Mouse (Mus musculus): Measurements from ENCODE around the gene Magix. TPM values are rescaled to one million over a fixed set of nuclear protein-coding genes. Genes with fewer than 3 reads are reported as not detected.
"Not testable (repeated sequence)": the region's sequence is repeated elsewhere in the genome, so short reads cannot be mapped to it uniquely, and the experiment has no call there.

The Magix gene
- total RNA-seq (2021) = 10 to 100 TPM; 25.2 to 27.9 TPM
- long read RNA-seq, experiment 1, transcript Magix-201 (6 exons, 1,342 nt) = major isoform, 20 of 32 reads
- long read RNA-seq, experiment 1, partial matches to known transcripts = 3 of 32 reads
- long read RNA-seq, experiment 1, other reads (novel, unspliced or antisense) = 8 of 32 reads
- long read RNA-seq, experiment 2, transcript Magix-201 (6 exons, 1,342 nt) = major isoform, 10 of 17 reads
- long read RNA-seq, experiment 2, partial matches to known transcripts = 2 of 17 reads
- long read RNA-seq, experiment 2, other reads (novel, unspliced or antisense) = 5 of 17 reads

DNA sequence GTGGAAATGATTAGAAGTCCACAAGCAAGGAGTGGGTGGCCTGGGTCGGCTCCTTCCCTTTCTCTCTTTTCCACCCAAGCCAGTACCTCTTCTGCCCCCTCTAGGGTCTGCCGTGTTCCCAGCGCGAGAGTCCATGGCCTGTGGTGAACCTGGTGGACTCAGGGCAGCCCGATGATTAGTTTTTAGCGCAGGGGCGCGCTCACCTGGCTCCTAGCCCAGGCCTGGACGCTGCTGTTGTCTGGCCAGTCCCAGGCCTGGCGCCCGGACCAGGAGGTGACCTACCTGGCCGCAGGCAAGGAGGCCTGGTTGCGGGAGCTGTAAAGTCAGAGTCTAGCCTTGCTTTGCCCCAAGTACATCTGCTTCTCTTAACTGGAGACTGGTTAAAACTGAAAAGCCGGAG lies at the start of gene Magix:
Gene Magix (minus strand): TSS at position 388 of the 400 bp plus-strand sequence.
- peak in 1 of 2 experiments; percentile 58 for DNase-seq

DNA sequence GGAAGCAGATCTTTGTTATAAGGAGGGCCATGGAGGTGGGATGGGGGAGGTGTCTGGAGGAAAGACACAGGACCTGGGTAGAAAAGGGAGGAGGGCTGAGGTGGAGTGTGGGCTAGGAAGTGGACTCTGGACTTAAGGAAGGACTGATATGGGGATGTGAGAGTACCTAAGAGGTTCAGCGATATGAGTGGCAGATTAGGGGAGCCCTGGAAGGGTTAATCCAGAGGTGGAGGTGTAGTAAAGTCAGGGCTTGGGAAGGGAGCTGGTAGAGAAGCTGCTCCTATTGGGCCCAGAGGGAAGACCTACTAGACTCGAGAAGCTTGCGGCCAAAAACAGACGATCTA lies 47.8 kb upstream of the Magix start:
- no peak for DNase-seq

DNA sequence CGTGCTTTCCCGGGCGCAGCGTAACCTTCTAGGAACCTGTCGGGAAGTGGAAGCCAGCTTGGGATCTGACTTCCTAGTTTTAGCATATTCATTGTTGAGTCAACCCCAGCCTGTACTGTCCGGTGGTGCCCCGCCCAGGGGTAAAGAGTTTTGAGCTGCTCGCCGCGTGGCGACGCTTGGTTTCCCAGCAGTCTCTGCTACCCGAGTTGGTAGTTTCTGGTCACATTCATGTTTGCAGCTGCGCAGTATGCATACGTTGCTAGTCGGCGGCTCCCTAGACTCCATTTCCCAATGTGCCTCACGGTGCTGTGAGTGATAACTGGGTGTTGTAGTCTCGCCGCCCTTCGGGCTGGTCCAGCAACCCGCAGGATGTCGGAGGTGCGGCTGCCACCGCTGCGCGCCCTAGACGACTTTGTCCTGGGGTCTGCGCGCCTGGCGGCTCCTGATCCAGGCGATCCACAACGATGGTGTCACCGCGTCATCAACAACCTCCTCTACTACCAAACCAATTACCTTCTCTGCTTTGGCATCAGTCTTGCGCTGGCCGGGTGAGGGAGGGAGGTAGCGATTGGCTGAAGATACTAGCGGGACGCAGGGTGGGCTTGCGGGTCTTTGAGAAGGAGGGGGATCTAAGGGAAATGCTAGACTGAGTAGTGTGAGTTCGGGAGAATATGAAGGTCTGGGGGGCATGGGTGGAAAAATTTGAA lies 47.3 kb upstream of the Magix start, which contains the start of gene Praf2:
Gene Praf2 (plus strand): TSS at position 225 of the 707 bp plus-strand sequence.
- DNase-seq = peak; percentile 78 to 93

DNA sequence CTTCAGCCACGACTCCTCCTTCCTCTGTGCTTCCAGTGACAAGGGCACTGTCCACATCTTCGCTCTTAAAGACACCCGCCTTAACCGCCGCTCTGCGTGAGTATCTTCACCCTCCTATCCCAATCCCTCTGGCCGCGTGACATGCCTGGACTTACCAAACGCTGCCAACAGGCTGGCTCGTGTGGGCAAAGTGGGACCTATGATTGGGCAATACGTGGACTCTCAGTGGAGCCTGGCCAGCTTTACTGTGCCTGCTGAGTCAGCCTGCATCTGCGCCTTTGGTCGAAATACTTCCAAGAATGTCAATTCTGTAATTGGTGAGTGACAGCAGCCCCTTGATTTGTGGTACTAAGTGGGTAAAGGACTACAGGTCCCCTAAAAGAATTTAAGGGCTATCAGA lies 46.1 kb upstream of the Magix start:
- DNase-seq = no peak

DNA sequence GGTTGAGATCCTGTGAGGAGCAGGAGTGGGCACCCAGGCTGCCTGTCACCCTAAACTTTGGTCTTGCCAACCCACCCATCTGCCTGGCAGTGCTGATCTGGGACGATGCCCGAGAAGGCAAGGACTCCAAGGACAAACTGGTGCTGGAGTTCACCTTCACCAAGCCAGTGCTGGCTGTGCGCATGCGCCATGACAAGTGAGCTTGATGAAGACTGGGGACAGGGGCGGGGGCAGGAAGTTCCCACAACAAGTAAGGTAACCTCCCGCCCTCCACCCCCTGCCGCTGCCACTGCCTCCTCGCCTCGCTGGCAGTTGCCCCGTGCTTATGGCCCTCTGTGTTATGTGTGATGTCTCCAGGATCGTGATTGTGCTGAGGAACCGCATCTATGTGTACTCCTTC lies 44.8 kb upstream of the Magix start:
- DNase-seq = no peak

DNA sequence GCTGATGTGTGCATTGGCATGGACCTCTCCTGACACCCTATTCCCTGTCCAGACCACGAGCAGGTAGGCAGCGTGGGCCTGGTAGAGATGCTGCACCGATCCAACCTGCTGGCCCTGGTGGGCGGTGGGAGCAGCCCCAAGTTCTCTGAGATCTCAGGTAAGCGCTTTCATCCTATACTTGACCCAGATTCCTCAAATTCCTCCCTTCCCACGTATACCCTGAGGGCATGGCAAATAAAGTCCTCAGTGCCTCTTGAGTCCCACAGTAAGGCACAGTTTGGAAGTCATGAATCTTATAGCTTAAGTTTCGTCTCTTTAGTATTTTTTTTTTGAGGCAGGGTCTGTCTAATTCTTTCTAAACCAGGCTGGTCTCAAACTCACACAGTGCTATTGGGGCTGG lies 43.1 kb upstream of the Magix start:
- DNase-seq = no peak

DNA sequence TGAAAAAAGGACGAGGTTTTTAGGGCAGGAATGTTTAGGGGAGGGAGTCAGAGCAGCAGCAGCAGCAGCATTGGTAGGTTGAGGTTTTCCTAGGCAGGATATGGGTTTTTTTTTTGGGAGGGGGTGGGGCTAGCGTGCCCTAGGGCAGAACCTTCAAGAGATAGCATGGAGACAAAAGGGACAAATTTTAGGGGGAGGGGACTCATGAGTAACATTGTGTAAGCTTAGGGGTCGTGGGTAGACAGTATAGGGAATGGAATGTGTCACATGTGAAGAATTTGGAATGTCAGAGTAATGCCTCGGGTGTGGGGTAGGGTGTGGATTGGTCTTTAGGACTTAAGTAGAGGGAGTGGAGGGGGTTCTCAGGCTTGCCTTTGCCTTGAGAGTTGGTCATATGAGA lies 41.6 kb upstream of the Magix start:
- DNase-seq = no peak

DNA sequence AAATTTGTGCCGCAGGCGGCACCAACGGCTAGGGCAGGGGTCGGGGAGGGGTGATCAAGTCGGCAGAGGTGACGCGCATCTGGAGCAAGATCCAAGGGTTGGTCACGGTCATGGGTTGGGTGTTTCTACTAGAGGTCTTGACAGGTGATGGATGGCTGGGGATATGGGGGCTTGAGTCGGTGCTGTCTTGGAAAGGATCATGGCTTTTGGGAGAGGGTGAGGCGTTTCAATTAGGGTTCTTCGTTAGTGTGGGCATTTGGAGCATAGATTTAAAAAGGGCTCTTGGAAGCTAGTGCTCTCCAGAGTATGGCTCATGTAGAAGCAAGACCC lies 41.2 kb upstream of the Magix start:
- DNase-seq = no peak

DNA sequence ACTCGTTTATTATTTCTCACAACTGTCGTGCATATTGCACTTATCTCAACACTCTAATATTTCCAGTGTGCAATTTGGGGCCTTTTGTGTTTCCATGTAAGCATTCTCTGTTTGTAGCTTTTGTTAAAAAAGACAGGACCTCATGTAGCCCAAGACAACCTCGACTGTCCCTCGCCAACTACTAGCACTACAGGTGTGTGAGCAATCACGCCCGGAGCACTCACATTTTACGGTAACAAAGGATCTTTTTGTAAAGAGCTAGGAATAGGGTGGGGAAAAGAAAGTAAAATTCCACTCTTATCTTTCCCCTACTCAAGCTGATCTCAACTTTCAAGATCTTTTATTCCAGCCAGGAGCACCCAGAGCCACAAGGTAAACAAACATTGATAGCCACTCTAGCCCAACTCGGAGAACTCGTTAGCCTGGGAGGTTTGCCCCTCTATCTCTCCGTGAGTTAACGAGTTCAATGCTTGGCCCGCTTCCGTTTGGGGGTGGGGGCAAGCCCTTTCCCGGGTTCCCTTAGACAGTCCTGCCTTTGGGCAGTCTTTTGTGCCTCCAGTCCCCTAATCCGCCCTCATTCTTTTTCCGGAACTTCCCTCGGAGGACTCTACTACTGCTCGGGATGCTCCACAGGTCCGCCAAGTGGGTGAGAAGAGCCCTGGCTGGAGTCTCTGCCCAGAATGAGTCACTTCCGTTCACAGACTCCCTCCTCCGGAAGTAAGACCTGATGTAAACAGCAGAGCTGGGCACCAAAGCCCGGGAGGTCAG lies 40.6 kb upstream of the Magix start, which contains the start of gene Gm45208:
Gene Gm45208 (plus strand): TSS at position 732 of the 768 bp plus-strand sequence.
- DNase-seq = peak; percentile 84 to 86

DNA sequence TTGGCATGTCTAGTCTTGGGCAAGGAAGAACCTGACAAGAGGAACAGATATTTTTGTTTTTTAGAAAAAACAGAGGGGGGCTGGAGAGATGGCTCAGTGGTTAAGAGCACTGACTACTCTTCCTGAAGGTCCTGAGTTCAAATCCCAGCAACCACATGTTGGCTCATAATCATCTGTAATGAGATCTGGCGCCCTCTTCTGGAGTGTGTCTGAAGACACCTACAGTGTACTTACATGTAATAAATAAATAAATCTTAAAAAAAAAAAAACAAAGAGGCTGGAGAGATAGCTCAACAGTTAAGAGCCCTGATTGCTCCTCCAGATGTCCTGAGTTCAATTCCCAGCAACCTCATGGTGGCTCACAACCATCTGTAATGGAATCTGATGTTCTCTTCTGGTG lies 35.0 kb upstream of the Magix start:
- DNase-seq = not testable (repeated sequence)

DNA sequence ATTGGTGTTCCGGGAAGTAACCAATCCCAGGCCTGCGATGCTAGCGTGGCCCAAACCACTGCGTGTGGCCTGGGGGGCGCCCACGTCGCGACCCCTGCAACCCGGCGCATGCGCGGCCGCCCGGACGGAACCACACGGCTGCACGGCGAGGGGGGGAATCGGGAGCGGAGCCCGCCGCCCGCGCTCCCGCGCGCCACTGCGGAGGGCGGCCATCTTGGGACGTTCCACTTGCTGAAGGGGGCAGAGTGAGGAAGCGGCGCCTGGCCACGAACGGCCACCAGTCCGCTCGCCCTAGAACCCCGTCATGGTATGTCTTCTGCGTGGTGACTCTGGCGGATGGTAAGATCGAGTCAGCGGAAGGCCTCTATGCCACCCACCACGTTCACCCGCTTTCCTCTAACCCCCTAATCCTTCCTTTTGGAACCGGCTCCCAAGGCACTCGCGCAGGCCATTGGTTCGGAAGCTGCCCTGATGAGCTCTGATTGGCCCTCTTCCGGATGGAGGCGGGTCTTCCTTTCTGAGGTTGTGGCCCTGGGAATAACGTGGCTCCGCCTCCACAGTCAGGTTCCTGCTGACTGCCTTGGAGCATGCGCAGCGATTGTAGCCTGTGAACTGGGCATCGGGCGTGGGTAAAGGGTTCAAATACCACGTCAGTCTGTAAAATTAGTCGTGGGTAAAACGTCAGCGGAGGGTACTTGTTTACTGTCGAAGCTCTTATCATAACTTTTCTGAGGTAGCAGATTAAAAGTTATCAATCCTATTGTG lies 33.3 kb upstream of the Magix start, which contains the start of gene Wdr45:
Gene Wdr45 (plus strand): TSS at position 199 of the 765 bp plus-strand sequence.
- DNase-seq = peak; percentile 94 to 97

DNA sequence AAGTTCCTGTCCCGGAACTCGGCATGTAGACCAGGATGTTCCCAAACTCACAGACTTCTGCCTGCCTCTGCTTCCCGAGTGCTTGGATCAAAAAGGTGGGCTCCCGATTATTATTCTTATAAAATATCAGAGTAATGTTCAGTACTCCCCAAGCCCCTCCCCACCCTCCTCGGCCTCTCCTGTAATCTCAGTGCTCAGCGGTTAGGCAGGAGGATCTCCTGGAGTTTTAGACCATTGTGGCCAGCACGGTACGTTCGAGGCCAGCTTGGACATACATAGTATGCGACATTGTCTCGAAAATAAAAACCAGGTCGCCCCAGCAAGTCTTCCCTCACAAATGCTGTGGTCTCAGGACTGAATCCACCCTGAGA lies 32.7 kb upstream of the Magix start:
- not testable (repeated sequence) for DNase-seq

DNA sequence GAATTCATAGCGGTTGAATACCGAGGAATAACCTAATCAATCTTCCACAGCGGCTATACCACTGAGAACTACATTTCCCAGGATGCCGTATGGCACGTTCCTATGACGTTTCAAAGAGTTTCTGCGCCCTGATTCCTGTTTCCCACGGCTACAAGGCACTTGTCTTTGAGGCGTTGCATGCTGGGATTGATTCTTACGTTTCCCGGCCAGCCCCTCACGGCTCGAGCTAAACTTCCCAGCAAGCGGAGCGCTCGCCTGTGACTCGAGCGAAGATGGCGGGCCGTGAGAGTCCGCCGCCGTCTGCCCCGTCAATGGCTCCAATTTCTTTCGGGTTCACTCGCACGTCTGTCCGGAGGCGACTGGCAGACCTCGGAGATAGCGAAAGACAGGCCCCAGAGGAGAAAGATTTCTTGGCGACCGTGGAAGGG lies 15.9 kb upstream of the Magix start, which contains the start of gene Gpkow:
Gene Gpkow (plus strand): TSS at position 178 of the 428 bp plus-strand sequence.
- peak; percentile 87 to 93 for DNase-seq

DNA sequence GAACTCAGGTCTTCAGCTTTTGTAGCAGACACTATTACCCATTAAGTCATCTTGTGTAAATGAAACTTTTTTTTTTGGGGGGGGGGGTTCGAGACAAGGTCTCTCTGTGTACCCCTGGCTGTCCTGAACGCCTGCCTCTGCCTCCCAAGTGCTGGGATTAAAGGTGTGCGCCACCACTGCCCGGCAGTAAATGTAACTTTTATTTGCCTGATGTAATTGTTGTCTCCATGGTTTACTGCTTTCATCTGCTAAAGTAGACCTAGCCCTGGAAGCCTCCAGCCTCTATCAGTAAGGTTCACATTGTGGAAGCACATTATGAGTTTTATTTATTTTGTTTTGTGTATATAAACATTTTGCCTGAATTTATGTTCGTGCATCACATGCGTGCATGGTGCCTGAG lies 15.5 kb upstream of the Magix start:
- no peak for DNase-seq

DNA sequence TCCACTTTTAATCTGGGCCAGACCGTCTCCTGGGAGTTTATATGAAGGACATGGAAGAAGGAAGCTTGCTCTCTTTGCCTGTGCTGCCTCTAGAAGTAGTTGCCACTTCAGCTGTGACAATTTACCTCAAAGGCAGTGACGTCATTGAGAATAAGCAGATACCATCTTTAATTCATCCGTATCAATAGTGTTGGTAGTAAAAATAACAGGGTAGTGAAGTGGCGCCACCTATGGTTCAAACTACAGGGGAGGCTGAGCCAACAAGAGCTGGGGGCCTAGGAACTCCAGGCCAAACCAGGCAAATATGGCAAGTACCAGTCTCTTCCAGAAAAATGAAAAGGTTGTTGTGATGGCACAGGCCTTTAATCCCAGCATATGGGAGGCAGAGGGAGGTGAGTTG lies 11.8 kb upstream of the Magix start:
- peak; percentile 37 to 53 for DNase-seq

DNA sequence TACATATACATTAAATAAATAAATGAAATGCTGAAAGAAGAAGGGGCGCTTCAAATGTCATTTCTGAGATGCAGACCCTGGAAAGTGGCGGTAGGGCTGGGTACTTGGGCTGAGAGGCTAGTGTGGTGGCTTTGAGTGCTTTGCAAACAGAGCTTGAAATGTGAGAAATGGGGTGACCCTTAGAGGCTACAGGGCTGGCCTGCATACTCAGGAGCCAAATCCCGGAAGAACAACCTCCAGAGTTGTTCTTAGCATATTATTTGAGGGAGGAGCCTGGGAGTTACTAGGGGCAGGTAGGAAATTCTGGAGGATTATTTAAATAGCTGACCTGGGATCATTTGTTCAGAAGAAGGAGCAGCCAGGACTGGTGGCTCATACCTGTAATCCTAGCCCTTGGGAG lies 9.4 kb upstream of the Magix start:
- no peak for DNase-seq

DNA sequence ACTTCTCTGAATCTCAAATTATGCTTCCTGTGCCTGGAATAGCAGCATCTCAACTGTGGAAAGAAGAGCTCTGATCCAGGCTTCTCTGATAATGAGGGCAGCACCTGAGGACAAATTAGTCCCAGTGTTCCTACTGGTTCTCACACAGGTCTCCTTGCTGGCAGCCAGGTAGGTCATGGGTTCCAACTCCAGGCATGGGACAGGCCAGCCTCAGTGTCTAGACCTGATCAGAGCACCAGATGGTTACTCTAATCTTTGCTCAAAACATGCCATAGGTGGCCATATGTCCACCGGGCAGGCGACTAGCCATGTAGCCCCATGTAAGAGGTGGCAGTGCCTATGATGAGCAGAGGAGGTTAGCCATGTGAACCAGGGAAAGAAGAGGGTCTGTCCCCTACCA lies 7.3 kb upstream of the Magix start:
- no peak for DNase-seq

DNA sequence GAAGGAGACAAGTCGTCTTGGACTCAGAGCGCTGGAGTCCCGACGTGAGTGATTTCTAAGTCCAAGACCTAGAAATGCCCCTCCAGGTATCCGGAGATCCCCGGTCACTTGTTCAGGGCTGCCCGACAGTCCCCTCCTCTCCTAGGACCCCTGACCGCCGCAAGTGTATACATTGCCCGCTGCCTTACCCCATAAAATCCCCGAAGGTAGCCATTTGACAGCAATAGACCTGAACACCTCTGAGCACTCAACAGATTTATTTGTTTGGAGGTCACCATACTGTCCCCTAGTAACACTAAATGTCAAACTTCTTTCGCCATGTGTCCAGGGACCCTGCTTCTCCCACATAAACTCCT lies 1.0 kb downstream of the Magix start:
- no peak for DNase-seq

DNA sequence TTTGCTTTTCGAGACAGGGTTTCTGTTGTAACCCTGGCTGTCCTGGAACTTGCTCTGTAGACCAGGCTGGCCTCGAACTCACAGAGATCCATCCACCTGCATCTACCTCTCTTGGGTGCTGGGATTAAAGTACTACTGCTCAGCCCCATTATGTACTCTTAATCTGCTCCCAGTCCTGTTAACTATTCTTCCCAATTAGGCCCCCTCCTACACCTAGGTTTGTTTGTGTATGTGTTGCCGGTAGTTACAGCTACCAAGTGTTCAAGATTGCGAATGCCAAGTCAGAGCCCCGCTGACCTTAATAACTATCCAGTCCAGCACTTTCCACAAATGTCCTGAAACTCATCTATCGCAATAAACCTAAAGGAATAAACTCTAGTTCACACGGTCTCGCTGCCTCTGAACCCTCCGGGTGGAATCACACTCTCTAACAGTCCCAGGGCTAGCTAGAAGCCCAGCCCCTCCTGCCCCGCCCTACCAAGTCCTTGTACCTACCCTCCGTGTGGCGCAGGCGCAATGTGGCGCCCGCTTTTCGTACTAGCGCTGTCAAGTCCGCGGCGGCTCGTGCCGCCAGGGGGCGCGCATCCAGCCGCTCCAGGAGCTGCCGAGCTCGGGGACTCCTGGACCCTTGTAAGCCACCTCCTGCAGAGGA lies 1.5 kb downstream of the Magix start:
- DNase-seq = peak; percentile 89 to 94

DNA sequence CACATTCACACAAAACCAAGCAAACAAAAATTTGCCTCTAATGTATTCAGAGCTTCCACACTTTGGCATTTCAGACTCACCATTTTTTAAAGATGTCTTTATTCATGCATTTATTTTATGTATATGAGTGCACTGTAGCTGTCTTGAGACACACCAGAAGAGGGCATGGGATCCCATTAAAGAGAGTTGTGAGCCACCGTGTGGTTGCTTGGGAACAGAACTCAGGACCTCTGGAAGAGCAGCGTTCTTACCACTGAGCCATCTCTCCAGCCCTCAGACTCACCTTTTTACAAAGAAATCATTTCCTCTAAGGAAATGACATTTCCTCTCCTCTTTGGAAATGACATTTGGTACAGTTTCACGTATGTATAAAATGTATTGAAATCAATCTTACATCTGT lies 2.1 kb downstream of the Magix start:
- DNase-seq = no peak

DNA sequence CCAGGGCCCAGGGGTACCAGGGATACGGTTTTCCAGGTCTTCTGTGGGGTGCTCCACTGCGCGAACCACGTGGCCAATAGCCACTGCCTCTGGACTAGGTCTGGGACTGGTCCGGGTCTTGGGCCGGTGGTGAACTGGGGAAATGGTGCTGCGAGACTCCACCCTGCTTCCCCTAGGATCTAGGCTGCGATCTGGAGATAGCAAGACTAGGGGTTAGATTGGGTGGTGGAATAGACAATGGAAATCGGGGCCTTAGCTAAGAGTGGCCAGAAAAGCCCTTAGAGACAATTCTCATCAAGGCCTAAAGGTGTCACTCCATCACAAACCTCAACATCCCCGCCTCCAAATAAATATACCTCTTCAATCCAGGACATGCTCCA lies 6.1 kb downstream of the Magix start:
- DNase-seq = no peak

Measured in heart, adult 18-20 months (tissue).